Mouse (Mus musculus) kidney, adult 11 months (tissue): ENCODE results near the gene Gtpbp1.
A peak's percentile ranks its signal among the peaks of the same experiment; 100 is the strongest.

ENCODE experiments used
- DNase-seq: peaks from one replicate; pipeline ENCODE4 v3.0.0; 2022

The Gtpbp1 gene

GRCm38 (mm10) chr15:79686046-79686869 is 4.4 kb upstream of the Gtpbp1 start:
- DNase-seq = no peak

GRCm38 (mm10) chr15:79687175-79687574 is 3.5 kb upstream of the Gtpbp1 start:
- DNase-seq = no peak

- DNase-seq = peak; percentile 96
Observed at GRCm38 (mm10) chr15:79687646-79688267, 2.9 kb upstream of the Gtpbp1 start, which contains the start of gene Josd1. TSS of gene Josd1 (minus strand) at chr15:79687919.

- DNase-seq = no peak
Observed at GRCm38 (mm10) chr15:79688268-79688956, 2.2 kb upstream of the Gtpbp1 start.

GRCm38 (mm10) chr15:79689662-79690425 is 801 bp upstream of the Gtpbp1 start:
- DNase-seq = no peak

- DNase-seq = peak; percentile 61
Observed at GRCm38 (mm10) chr15:79691023-79691508, 421 bp downstream of the Gtpbp1 start.

GRCm38 (mm10) chr15:79692334-79692733 is 1.7 kb downstream of the Gtpbp1 start:
- DNase-seq = no peak

- DNase-seq = no peak
Observed at GRCm38 (mm10) chr15:79693740-79694139, 3.1 kb downstream of the Gtpbp1 start.

- no peak for DNase-seq
Observed at GRCm38 (mm10) chr15:79694512-79694911, 3.9 kb downstream of the Gtpbp1 start.

- no peak for DNase-seq
Observed at GRCm38 (mm10) chr15:79695516-79695915, 4.9 kb downstream of the Gtpbp1 start.

- peak; percentile 61 for DNase-seq
Observed at GRCm38 (mm10) chr15:79696508-79696907, 5.9 kb downstream of the Gtpbp1 start.

- DNase-seq = peak; percentile 62
Observed at GRCm38 (mm10) chr15:79697011-79697410, 6.4 kb downstream of the Gtpbp1 start.

GRCm38 (mm10) chr15:79697558-79698187 is 7.0 kb downstream of the Gtpbp1 start:
- DNase-seq = no peak

GRCm38 (mm10) chr15:79706603-79707214 is 16.1 kb downstream of the Gtpbp1 start:
- peak; percentile 54 for DNase-seq

- no peak for DNase-seq
Observed at GRCm38 (mm10) chr15:79708229-79708822, 17.7 kb downstream of the Gtpbp1 start.

GRCm38 (mm10) chr15:79715646-79716045 is 25.0 kb downstream of the Gtpbp1 start:
- no peak for DNase-seq

GRCm38 (mm10) chr15:79716710-79717109 is 26.1 kb downstream of the Gtpbp1 start:
- DNase-seq = no peak

GRCm38 (mm10) chr15:79720267-79720666 is 29.6 kb downstream of the Gtpbp1 start:
- DNase-seq = no peak

GRCm38 (mm10) chr15:79720796-79721195 is 30.2 kb downstream of the Gtpbp1 start:
- DNase-seq = no peak

- peak; percentile 60 for DNase-seq
Observed at GRCm38 (mm10) chr15:79723439-79723838, 32.8 kb downstream of the Gtpbp1 start.

- DNase-seq = no peak
Observed at GRCm38 (mm10) chr15:79725190-79725789, 34.6 kb downstream of the Gtpbp1 start.
